Mouse (Mus musculus) urinary bladder, adult 2 months (tissue): Measurements from ENCODE around the gene Tk1. TPM values are rescaled to one million over a fixed set of nuclear protein-coding genes. Genes with fewer than 3 reads are reported as not detected.

ENCODE experiments used
- DNase-seq: peaks from one replicate; pipeline ENCODE4 v3.0.0; 2022; ENCODE audit warnings: low spot score
- polyA plus RNA-seq: library from polyadenylated mRNA; depleted of rRNA; stranded (reverse); fragments of >200 nt; gene quantifications from 2 replicates; pipeline ENCODE4 v1.2.3, GENCODE M21; 2012; rRNA removed

Tk1 gene
- 6.5 and 8.8 TPM in 2 replicates for polyA plus RNA-seq

DNA sequence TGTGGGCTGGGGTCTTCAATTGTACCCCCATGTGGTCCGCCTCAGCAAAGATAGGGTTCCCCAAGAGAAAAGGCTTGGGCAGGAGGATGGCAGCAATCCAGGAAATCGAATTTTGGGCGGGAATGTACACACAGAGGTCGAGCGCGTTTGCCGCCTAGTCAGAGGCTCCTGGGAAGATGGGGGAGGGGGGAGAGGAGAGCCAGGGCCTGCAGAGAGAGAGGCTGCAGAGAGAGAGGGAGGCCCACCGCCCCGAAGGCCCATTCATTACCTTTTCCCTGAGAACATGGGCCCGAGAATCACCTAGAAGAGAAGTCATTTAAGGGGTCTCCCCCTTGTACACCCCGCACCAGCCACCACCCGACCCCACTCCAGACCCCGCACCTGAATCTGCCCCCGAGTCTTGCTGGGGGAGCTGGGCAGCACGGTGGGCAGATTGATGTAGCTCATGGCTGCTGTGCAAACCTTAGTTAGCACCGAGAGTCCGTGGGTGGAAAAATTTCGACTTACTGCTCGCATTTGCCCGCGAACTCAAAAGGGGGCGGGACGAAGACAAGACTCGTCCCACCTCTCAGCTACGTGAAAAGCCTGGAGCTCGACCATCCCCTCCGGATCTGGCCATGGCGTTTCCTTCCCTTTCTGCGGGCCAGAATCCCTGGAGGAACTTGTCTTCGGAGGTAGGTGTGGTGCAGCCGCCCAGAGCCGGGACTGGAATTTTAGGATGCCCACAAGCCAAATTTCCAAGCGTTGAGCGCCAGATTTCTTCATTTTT lies at the start of gene Tk1, which contains the start of gene Afmid:
Gene Tk1 (minus strand): TSS at position 760 of the 769 bp plus-strand sequence.
Gene Afmid (plus strand): TSS at position 592 of the 769 bp plus-strand sequence.
- peak; percentile 48 for DNase-seq

DNA sequence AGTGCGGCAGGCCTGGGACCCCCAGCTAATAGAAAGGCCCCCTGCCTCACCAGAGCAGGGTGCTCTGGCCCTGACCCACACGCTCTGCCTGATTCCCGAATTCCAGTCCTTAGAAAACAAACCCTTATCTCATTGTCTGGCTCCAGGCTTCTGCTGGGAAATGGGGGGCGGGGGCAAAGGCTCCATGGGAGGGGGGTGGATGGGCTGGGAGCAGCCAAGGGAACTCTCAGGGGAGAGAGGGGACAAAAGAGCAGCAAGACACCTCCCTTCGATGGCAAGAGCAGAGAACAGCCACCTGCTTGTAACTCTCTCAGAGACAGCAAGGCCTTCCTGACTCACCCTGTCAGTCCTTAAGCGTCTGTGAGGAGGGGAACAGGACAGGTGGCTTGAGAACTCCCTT lies 49.8 kb upstream of the Tk1 start:
- DNase-seq, result no peak

GRCm38 (mm10) chr11:117874419-117874818 lies 48.5 kb upstream of the Tk1 start:
- DNase-seq, result no peak

DNA sequence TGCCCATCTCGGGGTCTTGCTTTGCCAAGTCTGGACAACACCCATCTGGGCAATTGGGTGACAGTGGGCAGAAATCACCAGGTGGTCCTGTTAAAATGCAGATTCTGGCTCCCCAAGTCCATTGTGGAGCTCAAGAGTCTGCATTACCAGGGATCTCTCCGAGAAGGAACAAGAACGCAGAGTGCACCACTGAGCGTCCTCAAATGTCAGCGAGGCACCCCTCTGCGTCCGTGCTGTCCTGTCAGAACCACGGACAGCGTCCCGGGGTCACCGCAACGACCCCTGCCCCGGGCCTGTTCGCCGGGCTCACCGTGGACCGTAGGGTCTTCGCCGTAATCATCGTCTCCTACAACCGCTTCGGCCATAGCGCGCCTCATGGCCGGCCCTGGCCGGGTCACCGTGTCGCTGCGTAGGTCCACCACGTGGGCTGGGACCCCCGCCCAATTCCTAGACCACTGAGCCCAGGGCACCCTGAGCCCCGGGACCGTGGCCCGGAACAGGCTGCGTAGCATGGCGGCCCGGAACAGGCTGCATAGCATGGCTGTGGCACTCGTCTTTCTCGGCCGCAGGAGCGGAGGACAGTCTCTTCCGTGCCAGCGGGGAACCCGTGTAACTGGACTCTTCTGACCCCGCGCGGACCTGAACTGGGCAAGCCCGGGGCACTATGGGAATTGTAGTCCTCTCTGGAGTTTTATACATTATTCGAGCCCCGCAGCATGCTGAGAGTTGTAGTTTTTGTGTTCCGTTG lies 47.1 kb upstream of the Tk1 start, which contains the start of gene Tha1:
Gene Tha1 (minus strand): TSS at position 621 of the 748 bp plus-strand sequence.
- peak; percentile 69 for DNase-seq

- DNase-seq, result no peak
Observed at GRCm38 (mm10) chr11:117871911-117872584, 46.2 kb upstream of the Tk1 start.

DNA sequence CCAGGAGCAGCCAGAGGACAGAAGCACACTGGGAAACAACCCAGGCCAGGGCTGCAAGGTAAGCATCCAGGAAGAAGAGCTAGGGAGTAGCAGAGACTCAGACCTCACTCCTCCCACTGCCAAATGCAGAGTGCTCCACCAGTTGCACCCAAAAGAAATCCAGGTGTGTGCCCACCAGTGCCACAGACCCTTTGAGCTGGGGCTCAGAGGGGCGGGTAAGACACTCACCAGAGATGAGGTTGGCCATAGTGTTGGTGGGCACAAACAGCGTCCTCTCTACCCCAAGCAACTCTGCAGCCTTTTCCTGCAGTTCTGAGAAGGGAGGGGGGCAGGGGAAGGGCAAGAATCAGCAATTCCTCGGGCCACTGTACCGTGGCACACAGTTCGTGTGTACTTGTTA lies 45.5 kb upstream of the Tk1 start:
- no peak for DNase-seq

DNA sequence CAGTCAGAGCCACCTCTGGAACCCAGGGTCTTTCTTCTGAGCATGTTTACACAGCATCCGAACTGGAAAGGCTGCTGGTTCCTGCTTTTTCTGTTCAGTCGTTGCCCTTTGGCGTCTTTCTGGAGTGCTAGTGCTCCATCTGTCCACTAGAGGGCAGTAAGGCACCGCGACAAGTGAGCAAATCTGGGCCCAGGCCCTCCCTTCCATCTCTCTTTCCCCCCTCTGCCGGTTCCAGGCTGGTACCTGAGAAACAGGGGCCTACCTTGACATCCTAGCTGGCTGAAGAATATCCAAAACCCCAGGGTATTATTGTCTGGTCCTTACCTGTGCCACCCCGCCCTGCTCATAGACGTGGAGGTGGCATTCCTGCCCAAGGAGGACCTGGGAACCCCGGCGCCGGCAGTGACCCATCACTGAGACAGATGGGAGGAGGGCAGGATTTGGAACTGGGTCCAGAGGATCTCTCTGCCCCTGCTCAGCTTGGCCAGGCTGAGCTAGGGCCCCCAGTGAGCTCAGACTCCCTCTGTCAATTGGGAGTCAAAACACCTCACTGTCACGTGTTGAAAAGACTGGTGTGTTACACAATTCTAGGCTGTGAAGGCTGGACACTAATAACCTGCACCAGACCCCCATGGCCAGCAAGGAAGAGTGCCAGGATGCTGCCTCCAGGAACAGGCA lies 44.9 kb upstream of the Tk1 start:
- DNase-seq, result no peak

DNA sequence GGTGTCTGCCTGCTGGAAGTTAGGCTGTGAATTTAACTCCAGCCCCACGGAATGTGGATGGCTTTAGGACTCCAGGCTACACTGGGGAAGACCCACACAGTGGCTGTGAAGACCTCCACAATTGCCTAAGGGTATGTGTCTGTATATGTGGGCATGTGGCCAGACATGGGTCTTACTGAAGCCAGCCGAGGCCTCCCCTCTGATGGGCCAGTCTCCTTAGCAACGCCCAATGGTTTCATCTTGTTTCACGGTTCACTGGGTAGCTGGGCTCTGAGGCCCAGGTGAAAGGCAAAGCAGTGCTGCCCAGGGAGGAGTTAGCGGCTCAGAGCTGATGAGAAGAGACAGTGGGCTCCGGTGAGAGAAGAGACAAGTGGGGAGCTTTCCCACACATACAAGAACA lies 40.1 kb upstream of the Tk1 start:
- DNase-seq, result no peak

DNA sequence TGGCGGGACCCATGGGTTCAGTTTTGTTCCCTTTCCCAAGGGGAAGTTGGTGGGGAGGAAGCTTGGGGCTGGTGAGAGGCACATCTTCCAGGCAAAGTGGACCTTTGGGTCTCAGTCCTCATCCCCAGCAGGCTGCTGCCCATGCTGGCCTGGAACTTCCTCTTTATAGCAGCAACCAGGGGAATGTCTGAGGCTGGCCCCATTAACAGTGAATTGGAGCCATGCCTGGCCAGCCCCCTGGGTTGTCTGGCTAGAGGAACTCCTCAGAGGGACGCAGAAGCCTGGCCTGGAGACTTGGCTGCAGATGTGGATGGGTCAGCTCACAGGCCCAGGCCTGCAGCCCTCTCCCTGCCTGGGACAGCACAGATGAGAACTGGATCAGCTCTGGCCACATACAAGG lies 38.9 kb upstream of the Tk1 start:
- DNase-seq, result no peak

- no peak for DNase-seq
Observed at GRCm38 (mm10) chr11:117863174-117863856, 37.4 kb upstream of the Tk1 start.

DNA sequence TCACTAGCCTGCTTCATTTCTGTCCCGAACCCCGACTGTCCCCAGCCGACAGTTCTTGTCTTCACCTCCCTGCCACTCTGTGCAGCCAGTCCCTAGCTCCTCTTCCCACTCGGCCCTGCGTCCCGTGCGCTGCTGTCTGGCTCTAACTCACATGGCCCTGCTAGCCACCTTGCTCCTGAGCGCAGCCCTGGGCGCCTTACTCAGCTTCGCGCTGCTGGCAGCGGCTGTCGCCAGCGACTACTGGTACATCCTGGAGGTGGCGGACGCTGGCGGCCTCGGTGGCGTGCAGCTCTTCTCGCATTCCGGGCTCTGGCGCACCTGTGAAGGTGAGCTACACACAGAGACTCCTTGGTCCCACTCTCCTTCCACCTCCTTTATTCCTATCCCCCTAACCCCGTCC lies 34.7 kb upstream of the Tk1 start, which contains the start of gene Tmem235:
Gene Tmem235 (plus strand): TSS at position 152 of the 400 bp plus-strand sequence.
- no peak for DNase-seq

DNA sequence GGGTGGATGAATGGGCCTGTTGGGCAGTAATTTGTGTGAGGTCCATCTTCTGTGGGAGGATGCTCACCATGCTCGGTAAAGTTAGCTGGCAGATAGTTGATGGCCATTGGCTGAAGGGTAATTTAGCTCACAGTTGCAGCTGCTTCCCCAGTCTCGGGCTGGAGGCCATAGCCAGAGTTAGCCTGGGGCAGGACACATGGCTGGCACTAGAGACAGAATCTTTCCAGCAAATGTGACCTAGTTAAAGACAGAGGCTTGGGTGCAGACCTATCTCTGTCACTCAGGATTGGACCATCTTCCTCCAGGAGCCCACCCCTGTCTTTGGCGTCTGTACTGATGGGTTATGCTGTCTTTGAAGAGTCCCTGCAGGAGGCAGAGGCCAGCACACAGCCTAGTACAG lies 32.5 kb upstream of the Tk1 start:
- no peak for DNase-seq

GRCm38 (mm10) chr11:117857462-117857861 lies 31.6 kb upstream of the Tk1 start:
- no peak for DNase-seq

GRCm38 (mm10) chr11:117855975-117856374 lies 30.1 kb upstream of the Tk1 start:
- DNase-seq, result no peak

DNA sequence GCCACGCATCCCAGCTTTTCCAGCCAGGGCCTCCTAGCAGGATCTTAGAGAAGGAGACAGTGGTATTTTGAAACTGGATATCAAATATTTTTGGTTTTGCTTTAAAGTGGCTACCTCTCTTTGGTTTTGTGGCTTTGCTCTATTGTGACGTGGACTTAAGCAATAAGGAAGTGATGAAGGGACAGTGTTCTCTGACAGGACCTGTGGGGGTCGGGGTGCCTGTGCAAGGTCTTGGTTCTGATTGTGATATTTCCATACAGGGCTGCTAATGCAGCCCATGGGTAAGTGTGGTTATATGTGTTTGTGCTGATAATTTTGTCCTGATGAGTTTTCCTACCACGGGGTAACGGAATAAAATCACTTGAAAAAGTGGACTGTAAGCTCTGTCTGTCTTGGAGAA lies 29.5 kb upstream of the Tk1 start:
- DNase-seq, result no peak

DNA sequence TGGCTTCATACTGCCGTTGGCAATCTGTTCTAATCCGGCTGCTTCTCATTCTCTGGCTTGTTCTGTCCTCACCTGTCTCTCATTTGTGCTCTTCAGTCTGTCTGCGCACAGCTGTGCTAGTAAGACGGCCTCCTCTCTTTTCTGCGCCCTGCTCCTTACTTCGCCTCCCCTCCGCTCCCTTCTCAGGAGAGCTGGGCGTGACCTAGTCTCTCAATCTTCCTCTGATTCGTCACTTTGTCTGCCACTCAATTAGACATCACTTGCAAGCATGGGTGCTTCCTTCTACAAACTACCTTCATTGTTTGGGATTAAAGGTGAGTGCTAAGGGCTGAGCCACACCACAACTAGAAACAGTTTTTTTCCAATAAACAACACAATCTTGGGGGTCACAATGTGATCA lies 28.3 kb upstream of the Tk1 start:
- no peak for DNase-seq

DNA sequence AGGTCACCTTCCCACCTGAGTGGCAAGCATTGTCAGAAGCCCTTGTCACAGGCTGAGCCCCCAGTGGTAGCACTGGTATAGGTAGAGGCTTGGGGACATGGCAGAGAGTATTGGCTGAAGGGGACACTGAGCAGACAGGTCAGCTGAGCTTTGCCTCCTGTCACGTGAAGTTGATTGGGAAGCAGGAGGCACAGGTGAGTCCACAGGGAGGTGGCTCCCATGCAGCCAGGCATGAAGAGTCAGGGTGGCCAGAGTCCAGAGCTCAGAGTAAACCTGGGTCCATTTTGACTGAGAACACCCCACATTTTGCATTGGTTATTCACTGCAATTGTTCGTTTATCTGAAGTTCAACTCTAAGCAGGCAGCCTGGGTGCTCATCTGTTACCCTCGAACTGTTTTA lies 27.0 kb upstream of the Tk1 start:
- no peak for DNase-seq

- DNase-seq, result peak; percentile 86
Observed at GRCm38 (mm10) chr11:117848985-117849671, 23.2 kb upstream of the Tk1 start, which contains the start of gene Birc5. Gene Birc5 (plus strand): TSS chr11:117849251.

GRCm38 (mm10) chr11:117848271-117848984 lies 22.5 kb upstream of the Tk1 start:
- DNase-seq, result no peak
